Mouse (Mus musculus) gastrocnemius, postnatal 36 days (tissue): ENCODE measurements around the gene Zfp324. TPM values are rescaled to one million over a fixed set of nuclear protein-coding genes. Genes with fewer than 3 reads are reported as not detected.

ENCODE experiments used
- DNase-seq, 2 experiments: peaks; one replicate each; pipeline ENCODE4 v3.0.0; 2022
- intact Hi-C: fragments of 180-260 bp; cut with DNase I; formaldehyde crosslinking; loops from one replicate; pipeline ENCODE4 v1.15.1; 2025
- total RNA-seq, 2 experiments: library from RNA; stranded (reverse); gene quantifications; 2 replicates each; pipeline ENCODE4 v1.2.3; 2021

The Zfp324 gene
- total RNA-seq, 2 experiments from 2014 or later, result 1.7 to 2.2 TPM

DNA sequence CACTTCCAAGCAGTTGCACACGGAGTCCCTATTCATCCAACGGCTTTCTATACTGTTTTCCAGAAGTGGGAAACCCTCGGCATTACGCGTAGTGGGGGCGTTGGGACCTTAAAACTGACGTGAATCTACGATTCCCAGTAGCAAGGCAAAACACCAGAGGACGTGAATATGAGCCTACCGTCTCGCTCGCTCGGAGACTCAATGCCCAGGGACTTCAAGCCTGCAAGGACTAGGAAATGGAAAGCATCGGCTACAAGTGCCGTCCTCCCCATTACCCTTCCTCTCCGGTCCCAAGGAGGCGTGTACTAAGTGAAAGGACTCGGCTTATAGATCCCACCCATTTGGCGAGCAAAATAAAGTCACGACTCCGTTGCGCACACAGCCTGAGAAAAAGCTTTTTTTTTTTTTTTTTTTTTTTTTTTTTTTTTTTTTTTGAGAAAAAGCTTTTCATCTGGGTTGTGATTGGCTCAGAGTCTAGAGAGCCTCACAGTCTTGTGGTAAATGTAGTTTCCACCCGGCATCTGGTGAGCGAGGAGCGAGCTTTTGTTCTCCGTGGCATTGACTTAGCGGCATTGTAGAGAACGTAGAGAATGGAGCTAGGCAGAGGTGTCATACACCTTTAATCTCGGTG is 4.0 kb upstream of the Zfp324 start:
- intact Hi-C loops, result loop anchor here (5.0 kb wide), 1 partner anchor 34 kb away; the partner anchor contains the start of gene Rnf225
- peak in 1 of 2 experiments; percentile 26 for DNase-seq

DNA sequence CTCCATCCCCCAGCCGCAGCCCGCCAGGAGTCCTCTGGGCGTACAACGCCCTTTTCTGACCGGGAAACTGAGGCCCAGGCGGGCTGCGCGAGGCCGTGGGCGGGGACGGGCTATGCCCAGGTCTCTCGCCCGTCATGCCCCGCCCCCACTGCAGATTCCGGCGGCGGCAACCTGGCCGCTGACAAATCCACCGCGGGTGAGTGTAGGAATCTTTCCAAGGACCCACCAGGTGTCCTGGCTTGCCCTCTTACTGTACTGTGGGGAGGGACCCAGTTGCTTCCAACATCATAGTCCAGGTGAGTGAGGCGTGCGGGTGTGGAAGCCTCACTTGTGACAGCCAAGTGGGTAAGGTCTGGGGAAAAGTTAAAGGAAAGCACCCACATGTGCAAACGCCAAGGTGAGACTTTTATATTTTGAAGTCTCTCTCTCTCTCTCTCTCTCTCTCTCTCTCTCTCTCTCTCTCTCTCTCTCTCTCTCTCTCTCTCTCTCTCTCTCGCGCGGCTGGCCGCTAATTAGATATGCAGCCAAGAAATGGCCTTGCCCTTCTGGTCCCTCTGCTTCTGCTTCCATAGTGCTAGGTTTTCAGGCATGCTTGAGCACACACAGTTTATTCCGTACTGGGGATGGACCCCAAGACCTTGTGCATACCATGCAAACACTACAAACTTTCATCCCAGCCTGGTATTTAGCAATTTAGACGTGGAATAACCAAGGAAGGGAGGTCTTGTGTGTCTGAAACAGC is 637 bp downstream of the Zfp324 start:
- DNase-seq, result no peak
- intact Hi-C loops, result no loop called here

DNA sequence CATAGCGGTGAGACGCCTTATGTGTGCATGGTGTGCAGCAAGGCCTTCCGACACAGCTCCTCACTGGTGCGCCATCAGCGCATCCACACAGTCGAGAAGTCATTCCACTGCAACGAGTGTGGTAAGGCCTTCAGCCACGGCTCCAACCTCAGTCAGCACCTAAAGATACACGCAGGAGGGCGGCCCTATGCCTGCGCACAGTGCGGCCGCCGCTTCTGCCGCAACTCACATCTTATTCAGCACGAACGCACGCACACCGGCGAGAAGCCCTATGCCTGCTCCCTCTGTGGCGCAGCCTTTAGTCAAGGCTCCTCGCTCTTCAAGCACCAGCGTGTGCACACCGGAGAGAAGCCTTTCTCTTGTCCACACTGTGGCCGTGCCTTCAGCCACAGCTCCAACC is 5.3 kb downstream of the Zfp324 start:
- intact Hi-C loops, result no loop called here
- no peak for DNase-seq

DNA sequence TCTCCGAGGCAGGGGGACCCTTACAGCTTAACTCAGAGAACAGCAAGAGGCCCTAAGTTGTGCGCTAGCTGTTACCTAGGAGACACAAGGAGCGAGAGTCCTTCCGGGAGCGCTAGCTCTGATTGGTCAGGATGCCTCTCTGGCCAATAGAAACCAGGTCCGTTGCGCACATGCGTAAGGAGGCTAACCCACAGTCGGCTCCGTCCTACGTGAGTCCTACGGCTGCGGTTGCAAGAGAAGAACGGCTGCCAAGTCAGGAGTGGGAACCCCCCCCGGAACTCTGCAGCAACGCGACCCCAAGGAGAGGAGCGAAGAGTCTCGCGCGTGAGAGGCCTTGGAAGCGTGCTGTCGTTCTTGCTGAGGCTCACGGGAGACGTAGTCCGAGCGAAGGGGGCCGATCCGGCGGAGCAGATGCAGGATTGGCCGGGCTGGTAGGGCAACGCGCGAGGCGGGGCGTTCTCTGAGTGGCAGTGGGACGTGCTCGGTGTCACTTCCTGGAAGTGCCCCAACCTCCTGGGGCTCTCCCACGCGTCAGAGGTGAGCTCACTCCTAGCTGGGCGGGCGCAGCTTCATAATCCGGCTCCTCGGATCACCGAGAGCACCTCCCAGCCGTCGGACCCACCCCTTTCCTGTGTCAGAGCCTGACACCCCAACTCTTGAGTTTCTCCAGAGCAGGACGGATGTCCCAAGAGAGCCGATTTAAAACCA is 12.2 kb downstream of the Zfp324 start, which contains the start of gene Zfp446:
Zfp446 (plus strand) TSS at position 167 of the 708 bp plus-strand sequence.
- intact Hi-C loops, result loop anchor here (2.0 kb wide), 1 partner anchor 31 kb away; no protein-coding TSS in a partner anchor
- peak; percentile 97 to 99 for DNase-seq

DNA sequence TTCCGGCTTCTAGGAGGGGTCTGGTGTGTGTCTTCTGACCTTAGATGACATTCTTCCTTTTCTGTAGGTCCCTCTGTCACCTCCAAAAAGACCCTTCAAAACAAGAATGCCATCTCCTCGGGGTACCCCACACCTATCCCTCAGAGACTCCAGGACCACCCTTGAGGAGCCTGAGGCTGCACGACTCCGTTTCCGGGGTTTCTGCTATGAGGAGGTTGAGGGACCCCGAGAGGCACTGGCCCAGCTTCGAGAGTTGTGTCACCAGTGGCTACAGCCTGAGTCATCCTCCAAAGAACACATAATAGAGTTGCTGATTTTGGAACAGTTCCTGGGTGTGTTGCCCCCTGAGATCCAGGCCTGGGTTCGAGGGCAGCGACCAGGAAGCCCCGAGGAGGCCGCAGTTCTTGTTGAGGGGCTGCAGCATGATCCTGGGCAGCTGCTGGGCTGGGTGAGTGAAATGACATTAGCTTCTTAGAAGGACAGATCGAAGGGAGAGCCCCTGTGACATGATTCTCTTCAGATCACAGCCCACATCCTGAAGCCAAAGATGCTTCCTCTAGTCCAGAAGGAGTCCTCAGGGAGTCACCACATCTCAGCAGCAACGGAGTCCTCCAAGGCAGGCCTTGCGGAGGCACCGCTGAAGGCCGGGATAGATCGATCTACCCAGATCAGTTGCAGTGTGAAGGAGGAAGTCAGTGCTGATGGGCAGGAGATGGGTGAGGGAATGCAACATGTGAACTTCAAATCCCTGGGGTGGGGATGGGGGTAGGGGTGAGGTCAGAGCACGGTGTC is 13.5 kb downstream of the Zfp324 start:
- no peak for DNase-seq
- intact Hi-C loops, result loop anchor here (2.0 kb wide), 1 partner anchor 30 kb away; no protein-coding TSS in a partner anchor

DNA sequence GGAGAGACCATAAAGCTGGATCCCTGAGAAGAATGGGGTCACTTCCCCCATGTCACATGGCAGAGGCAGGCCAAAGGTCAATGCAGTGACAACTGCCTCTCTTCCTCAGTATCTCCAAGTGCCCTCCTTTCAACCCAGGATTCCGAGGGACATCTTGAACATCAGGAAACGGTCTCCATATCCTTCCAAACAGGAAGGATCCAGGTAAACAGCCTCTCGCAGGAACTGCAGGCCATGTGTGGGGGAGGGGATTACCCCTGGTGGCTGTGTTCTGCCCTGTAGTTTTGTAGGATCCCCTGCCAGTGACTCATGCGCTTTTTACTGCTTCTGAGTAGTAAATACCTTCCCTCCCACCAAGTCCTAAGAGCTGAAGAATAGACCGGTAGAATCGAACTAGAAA is 14.1 kb downstream of the Zfp324 start:
- DNase-seq, result no peak
- intact Hi-C loops, result loop anchor here (2.0 kb wide), 1 partner anchor 29 kb away; no protein-coding TSS in a partner anchor

DNA sequence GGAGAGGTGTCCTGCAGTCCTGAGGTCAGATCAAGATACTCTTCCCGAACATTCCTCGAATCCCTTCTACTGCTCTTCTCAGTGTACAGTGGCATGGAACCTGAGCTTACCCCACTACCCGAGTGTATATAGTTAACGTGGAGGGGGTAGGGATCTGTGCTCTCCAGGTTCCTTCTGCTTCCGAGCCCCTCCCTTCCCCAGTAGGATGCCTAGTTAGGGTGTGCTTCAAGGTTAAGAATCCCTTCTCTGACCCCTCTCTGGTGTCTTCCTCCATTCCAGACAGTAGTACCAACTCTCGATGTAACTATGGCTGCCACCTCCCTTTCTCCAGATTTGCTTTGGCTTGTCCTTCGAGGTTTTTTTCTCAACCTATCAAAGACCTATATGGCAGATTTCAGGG is 14.7 kb downstream of the Zfp324 start:
- intact Hi-C loops, result no loop called here
- no peak for DNase-seq

DNA sequence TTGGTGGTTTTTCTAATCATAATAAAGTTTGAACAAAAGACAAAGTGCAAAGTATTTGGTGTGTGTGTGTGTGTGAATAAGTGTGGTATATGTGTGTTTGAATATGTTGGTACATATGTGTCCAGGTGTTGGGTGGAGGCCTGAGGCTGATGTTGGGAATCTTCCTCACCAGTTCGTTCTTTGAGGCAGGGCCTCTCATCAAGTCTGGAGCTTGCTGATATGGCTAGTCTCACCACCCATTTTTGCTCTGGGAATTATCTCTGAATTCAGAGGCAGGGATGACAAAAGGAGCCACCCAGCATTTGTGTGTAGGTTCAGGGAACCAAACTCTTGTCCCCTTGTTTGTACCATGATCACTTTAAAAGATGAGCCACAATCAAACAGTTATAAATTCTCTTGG is 20.1 kb downstream of the Zfp324 start:
- intact Hi-C loops, result no loop called here
- no peak for DNase-seq

DNA sequence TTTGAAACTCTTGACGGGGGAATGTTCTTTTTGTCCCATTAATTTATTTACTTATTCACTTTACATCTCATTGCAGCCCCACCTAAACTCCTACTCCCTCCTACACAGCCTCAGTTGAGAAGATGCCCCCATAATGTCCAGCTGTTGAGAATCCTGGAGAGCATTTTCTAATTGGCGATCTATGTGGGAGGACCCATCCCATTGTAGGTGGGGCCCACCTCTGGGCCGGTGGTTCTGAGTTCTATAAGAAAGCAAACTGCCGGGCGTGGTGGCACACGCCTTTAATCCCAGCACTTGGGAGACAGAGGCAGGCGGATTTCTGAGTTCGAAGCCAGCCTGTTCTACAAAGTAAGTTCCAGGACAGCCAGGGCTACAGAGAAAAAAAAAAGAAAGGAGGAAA is 21.3 kb downstream of the Zfp324 start:
- DNase-seq, result no peak
- intact Hi-C loops, result no loop called here

DNA sequence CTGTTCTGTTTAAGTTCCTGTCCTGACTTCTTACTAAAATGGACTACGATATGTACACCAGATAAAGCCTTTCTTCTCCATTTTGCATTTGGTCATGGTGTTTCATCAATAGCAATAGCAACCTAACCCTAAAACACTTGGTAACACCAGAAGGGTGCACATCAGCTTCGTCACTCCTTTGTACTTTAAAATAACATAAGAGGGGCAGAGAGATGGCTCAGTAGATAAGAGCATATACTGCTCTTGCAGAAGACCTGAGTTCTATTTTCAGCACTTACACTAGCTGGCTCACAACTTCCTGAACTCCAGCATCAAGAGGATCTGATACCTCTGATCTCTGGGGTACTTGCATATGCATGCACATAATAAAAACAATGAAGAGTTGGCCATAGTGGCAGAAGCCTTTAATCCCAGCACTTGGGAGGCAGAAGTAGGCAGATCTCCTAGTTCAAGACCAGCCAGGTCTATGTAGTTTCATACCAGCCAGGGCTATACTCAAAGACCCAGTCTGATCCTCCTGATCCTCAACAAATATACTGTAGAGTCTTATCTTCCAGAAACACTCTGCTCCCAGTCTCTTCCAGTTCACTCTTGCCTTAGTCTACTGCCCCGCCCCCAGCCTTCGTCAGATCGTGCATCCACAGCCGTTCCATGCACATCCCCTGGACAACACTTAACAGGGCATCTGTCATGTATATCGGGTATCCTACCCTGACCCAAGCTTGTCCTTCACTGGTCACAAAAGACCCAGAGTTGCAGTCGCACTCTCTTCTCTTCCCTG is 22.0 kb downstream of the Zfp324 start:
- no peak for DNase-seq
- intact Hi-C loops, result no loop called here

DNA sequence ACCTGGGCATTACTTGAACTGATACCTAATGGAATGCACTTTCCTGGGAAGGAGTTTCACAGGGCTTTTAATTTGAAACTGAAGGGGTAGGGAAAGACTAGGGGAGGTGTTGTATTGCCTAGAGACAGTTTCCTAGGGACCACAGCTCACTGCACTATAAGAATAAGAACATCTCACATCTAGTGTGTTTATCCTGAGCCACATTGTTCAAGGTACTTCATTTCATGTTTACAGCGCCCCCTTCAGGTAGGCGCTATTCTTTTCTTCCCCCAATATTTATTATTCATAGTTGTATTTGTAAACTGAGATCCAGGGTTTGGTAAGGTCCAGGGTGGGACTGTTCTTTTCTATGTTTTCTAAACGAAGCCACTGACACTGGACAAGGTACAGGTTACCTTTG is 26.6 kb downstream of the Zfp324 start:
- intact Hi-C loops, result no loop called here
- no peak for DNase-seq

DNA sequence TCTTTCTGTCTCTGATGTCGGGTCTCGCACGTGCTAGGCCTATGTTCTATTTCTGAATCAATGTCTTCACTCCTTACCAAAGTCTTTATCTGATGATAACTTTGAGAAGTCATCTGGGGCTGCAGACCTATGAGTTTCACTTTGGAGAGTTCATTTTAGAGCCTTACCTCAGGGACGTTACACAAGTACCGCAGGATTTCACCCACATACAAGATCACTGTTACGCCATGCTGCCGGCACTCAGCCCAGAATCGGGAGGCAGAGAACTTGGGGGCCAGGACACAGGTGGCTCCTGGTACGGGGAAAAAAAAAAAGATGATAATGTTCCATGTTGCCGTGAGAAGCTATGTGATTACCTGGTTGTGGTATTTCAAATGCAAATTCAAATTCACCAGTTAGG is 27.5 kb downstream of the Zfp324 start:
- no peak for DNase-seq
- intact Hi-C loops, result no loop called here

DNA sequence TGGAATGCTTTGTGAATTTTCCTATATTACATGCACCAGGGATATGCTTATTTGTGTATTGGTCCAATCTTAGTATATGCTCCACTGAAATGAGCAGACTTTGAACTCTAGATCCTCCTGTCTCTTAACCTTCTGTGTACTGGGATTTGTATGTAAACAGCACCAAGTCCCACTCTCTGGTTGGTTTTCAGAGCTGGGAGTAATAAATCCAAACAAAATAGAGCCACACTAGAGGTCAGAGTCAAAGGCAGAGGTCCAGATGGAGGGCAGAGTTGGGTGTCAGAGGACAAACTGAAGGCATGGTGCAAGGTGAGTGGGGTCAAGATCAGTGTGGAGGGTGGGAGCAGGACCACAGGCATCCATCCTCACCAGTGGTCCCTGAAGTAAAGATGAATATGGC is 30.2 kb downstream of the Zfp324 start:
- no peak for DNase-seq
- intact Hi-C loops, result no loop called here

DNA sequence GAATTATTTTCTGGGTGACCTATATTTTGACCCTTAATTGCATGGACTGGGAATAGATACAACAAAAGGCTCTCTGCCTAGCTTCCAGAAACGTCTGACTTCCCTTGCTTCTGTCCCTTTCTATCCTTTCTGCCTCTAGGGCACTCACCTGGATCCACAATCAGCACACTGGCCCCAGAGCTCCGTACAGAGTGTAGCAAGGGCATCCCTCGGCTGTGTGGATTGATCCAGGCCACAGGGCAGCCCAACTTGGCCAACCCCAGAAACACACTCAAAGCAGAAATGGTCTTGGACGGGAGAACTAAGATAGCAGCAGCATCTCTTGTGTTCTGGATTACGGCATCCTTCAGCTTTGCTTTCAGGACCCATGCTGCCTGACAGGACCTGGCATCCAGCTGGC is 31.6 kb downstream of the Zfp324 start:
- intact Hi-C loops, result no loop called here
- no peak for DNase-seq

DNA sequence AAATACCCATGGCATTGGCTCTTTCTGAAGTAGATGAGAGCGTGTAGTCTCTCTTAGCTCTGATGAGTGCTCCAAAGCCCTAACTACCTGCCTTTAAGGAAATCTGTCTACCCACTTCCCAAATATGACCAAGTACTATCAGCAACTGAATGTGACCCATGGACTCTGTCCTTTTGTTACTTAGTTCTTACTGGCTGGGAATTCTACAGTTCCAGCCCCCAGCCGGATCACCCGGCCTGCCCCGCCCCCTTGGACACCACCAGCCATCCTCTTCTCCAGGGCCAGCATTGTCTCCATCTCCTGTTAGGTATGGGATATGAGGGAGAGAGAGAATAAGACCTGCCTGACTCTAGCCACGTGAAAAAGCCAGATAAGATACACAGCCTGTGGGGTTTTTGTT is 32.4 kb downstream of the Zfp324 start, which contains the start of gene Slc27a5:
Slc27a5 (minus strand) TSS at position 140 of the 400 bp plus-strand sequence.
- intact Hi-C loops, result no loop called here
- no peak for DNase-seq

DNA sequence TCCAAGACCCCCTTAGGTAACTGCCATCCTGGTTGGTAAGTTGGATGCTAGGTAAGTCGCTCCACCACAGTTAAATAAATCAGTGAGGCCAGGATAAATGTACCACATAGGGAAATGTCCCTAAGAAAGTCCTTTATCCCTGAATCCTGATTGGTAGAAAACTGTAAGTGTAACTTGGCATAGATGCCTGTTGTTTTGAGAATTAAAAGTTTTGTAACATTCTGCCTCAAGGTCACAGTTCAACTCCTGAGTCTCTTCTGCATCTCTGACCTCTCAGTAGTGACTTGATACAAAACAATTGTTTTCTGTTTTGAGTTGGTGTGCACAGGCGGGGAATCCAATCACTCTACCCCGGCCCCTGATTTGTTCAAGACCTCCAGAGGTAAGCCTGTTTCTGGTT is 33.2 kb downstream of the Zfp324 start, which contains the start of gene Trim28:
Trim28 (plus strand) TSS at position 264 of the 400 bp plus-strand sequence.
- DNase-seq, result no peak
- intact Hi-C loops, result no loop called here

DNA sequence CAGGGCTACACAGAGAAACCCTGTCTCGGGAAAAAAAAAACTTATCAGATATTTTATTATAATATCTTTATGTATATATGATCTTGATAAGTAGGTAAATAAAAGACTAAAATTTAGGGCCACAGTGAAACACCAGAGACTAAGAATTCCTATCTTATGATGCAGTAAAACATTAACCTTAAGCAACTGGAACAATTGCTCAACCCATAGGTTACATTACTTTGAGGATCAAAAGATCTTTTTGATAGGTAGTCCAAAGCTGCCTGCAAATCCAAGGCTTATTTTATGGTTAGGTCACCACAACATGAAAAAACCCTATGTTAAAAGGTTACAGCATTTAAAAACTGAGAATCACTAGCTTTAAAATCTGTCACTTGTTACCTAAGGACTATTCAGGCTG is 35.9 kb downstream of the Zfp324 start:
- intact Hi-C loops, result no loop called here

DNA sequence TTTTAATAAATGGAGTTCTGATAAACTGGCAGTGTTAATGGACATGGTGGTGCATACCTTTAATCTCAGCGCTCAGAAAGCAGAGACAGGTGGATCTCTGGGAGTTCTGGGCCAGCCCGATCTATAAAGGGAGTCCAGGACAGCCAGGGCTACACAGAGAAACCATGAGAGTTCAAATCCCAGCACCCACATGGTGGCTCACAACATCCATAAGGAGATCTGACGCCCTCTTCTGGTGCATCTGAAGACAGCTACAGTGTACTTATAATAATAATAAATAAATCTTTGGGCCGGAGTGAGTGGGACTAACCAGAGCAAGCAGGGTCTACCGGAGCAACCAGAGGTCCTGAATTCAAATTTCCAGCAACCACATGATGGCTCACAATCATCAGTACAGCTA is 37.7 kb downstream of the Zfp324 start:
- no peak for DNase-seq
- intact Hi-C loops, result no loop called here

More for the DNA sequence above, 35.9 kb downstream of the Zfp324 start:
- DNase-seq, result no peak

DNA sequence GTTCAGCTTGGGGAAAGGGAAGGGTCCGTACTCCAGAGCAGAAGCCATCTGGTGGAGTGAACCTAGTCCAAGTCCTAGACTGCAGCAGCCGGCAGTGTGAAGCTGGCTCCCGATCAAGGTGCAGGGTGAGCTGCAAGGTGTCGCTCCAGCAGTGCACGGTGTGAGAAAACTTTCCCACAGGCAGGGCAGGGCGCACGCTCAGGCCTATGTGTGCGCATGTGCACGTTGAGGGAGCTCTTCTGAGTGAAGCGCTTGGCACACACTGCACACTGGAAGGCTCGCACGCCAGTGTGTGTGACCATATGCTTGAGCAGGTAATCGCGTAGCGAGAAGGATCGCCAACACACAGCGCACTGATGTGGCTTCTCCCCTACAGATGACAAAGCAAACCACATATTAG is 40.4 kb downstream of the Zfp324 start:
- DNase-seq, result no peak

More for the DNA sequence above, 40.4 kb downstream of the Zfp324 start:
- intact Hi-C loops, result loop anchor here (5.0 kb wide), 1 partner anchor 99 kb away; no protein-coding TSS in a partner anchor
